Mouse (Mus musculus) lung, embryonic 14.5 days (tissue): ENCODE results near the gene E2f4. TPM values are rescaled to one million over a fixed set of nuclear protein-coding genes. Genes with fewer than 3 reads are reported as not detected.

Source experiments
- ATAC-seq: fragments of 200-750 bp; cut with Nextera tagmentation; 2 replicates; pipeline ENCODE4 v1.8.0; 2017; ENCODE audit warnings: mild to moderate bottlenecking, moderate TSS enrichment, moderate library complexity; ENCODE audit not compliant: insufficient read depth
- DNase-seq: peaks from one replicate; pipeline ENCODE4 v3.0.0-alpha.2; 2015
- H3K27ac ChIP-seq: fragments of 300-500 bp; sonication (generic); 2 replicates; pipeline ENCODE4 v1.5.1; 2014; ENCODE audit warnings: low read depth, mild to moderate bottlenecking, moderate library complexity
- H3K27me3 ChIP-seq: fragments of 300-500 bp; sonication (generic); 2 replicates; pipeline ENCODE4 v1.6.1; 2014; ENCODE audit warnings: low read length, control low read depth; ENCODE audit not compliant: insufficient read depth
- H3K36me3 ChIP-seq: fragments of 300-500 bp; sonication (generic); 2 replicates; pipeline ENCODE4 v1.6.1; 2014; ENCODE audit warnings: control low read depth; ENCODE audit not compliant: insufficient read depth
- H3K4me1 ChIP-seq: fragments of 300-500 bp; sonication (generic); 2 replicates; pipeline ENCODE4 v1.6.1; 2014; ENCODE audit warnings: antibody characterized with exemption, control low read depth; ENCODE audit not compliant: insufficient read depth
- H3K4me2 ChIP-seq: fragments of 300-500 bp; sonication (generic); 2 replicates; pipeline ENCODE4 v1.6.1; 2014; ENCODE audit warnings: mild to moderate bottlenecking
- H3K4me3 ChIP-seq: fragments of 300-500 bp; sonication (generic); 2 replicates; pipeline ENCODE4 v1.5.1; 2014; ENCODE audit warnings: low read depth, low read length
- H3K9ac ChIP-seq: fragments of 300-500 bp; sonication (generic); 2 replicates; pipeline ENCODE4 v1.6.1; 2014
- H3K9me3 ChIP-seq: fragments of 300-500 bp; sonication (generic); 2 replicates; pipeline ENCODE4 v1.6.1; 2016; ENCODE audit warnings: low read depth, low read length, control low read depth
- CTCF ChIP-seq: IDR thresholded peaks from 2 replicates; pipeline ENCODE4 v1.5.1; 2016; ENCODE audit warnings: antibody characterized with exemption, low read depth
- WGBS: fragments of 180-500 bp; shearing (Covaris S2); extraction: QIAGEN DNeasy Blood & Tissue Kit; methylation state at CpG from one replicate; pipeline ENCODE4 v1.1.7; 2014; 5-methylcytosine and 5-hydroxymethylcytosine counted together
- polyA plus RNA-seq: library from polyadenylated mRNA; unstranded; fragments of >200 nt; fragmentation: Nextera tagmentation; extraction: Ambion mirVana; gene quantifications from 2 replicates; pipeline ENCODE4 v1.2.1, GENCODE M21; 2014

The E2f4 gene
- polyA plus RNA-seq, 1 experiment from 2014 or later: 112 TPM

DNA sequence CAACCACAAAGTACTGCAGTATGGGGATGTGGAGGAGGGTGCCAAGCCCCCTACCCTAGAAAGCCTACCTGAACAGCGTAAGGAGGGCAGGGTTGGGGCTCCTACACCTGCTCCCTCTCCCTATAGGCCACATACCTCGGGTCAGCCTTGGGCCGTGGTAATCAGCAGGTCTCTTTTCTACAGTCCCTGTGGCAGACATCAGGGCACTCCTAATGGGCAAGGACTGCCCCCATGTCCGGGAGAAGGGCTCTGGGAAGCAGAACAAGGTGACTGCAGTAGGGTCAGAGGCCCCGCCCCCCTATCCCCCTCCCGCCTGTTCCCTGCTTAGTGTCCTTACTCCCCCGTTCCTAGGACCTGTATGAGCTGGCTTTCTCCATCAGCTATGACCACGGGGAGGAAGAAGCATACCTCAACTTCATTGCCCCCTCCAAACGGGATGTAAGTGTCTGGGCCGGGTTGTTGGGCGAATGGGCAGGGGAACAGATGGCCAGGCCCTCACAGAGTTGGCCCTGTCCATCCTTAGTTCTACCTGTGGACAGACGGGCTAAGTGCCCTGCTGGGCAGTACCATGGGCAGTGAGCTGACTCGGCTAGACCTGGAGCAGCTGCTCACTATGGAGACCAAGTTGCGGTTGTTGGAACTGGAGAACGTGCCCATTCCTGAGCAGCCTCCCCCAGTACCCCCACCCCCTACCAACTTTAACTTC lies 11.8 kb downstream of the E2f4 start:
- Histone ChIP-seq H3K4me1 (peaks cover 20% of the 10 kb centered on the region), H3K9me3 (no peaks in the 10 kb centered on the region), H3K27me3 (no peaks in the 10 kb centered on the region), H3K9ac (no peak overlapping the region), H3K27ac (no peak overlapping the region), H3K4me3 (no peak overlapping the region), H3K36me3 (peaks cover 73% of the 10 kb centered on the region), H3K4me2 (no peak overlapping the region)
- no peak for DNase-seq
- TF ChIP-seq CTCF: no peak
- WGBS: 81% methylated on average over 15 of the region's 15 CpGs
- ATAC-seq: no peak

GRCm38 (mm10) chr8:105310118-105310517 lies 12.7 kb downstream of the E2f4 start:
- Histone ChIP-seq H3K9me3 (no peaks in the 10 kb centered on the region), H3K27me3 (no peaks in the 10 kb centered on the region), H3K4me1 (peaks cover 12% of the 10 kb centered on the region), H3K4me2 (no peak overlapping the region), H3K4me3 (no peak overlapping the region), H3K9ac (no peak overlapping the region), H3K36me3 (peaks cover 73% of the 10 kb centered on the region), H3K27ac (no peak overlapping the region)
- no peak for DNase-seq
- WGBS: 78% methylated on average over 8 of the region's 8 CpGs
- no peak for ATAC-seq
- no peak for TF ChIP-seq CTCF

- H3K9me3 ChIP-seq: no peaks in the 10 kb centered on the region
- H3K36me3 ChIP-seq: peaks cover 80% of the 10 kb centered on the region
- TF ChIP-seq CTCF: no peak
- H3K9ac ChIP-seq: no peak overlapping the region
- H3K4me3 ChIP-seq: no peak overlapping the region
- no peaks in the 10 kb centered on the region for H3K4me1 ChIP-seq
- H3K4me2 ChIP-seq: no peak overlapping the region
- H3K27me3 ChIP-seq: no peaks in the 10 kb centered on the region
- no peak for DNase-seq
- ATAC-seq: no peak
- no peak overlapping the region for H3K27ac ChIP-seq
- 80% methylated on average over 1 of the region's 1 CpGs for WGBS
Observed at GRCm38 (mm10) chr8:105311718-105312117, 14.3 kb downstream of the E2f4 start.

DNA sequence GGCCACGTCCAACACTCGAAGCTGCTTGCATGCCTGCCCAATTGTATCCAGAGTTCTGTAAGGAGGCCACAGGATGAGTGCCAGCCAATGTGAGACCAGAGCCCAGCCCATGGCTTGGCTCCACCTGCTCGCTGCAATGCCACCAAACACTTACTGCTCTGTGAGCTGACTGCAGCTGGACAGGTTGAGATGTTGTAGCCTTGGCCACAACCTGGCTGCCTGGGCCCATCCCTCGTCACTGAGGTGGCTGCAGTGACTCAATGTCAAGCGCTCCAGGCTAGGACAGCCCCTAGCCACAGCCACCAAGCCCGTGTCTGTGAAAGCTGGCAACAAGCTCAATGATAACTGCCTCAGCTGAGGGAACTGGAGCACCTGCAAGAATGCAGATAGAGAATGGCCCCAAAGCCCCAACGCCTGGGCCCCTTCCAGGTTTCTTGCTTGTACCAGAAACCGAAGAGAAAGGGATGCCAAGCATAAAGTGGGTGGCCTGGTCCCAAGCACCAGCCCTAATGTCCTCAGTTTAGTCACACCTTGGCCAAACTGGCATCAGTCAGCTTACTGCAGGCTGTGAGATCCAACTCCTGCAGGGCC lies 15.5 kb downstream of the E2f4 start:
- Histone ChIP-seq H3K9me3 (no peaks in the 10 kb centered on the region), H3K9ac (no peak overlapping the region), H3K4me1 (no peaks in the 10 kb centered on the region), H3K4me3 (no peak overlapping the region), H3K27ac (no peak overlapping the region), H3K27me3 (no peaks in the 10 kb centered on the region), H3K36me3 (peaks cover 71% of the 10 kb centered on the region), H3K4me2 (no peak overlapping the region)
- TF ChIP-seq CTCF: no peak
- WGBS: 81% methylated on average over 8 of the region's 8 CpGs
- DNase-seq: no peak
- no peak for ATAC-seq

DNA sequence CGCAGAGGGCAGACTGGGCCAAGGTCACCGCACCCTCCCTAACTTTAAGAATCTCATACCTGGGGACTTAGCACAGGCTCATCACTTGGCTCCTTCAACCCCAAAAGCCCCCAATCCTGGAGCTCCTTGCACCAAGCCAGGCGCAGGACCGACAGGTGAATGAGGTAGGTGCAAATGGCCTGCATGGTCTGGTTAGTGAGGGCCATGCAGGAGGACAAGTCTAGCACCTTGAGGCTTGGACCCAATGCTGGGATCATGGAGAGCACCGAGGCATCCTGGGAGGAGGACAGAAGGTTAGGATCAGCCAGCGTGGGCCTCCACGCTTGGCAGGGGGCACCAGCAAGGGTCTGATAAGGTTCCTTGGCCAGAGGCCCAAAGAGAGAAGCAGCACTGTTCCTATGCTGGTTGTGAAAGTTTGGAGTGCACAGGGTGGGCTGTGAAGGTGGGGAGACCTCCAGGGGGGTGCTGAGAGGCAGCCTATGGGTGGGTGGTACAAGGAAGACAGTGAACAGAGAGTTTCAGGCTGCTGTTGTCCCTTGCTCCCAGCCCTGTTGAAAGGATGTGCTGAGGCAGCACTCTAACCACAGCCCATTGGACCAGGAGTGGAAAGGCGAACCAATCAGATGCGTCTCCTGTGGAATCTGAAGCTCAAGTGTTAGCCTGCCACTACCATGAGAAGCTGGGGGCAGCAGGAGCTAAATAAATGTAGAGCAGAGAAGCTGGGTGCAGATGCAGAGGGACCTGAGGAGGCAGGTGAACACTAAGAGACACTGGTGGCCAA lies 16.3 kb downstream of the E2f4 start:
- 67% methylated on average over 9 of the region's 9 CpGs for WGBS
- Histone ChIP-seq H3K4me1 (no peaks in the 10 kb centered on the region), H3K9ac (no peak overlapping the region), H3K27me3 (no peaks in the 10 kb centered on the region), H3K36me3 (peaks cover 69% of the 10 kb centered on the region), H3K9me3 (no peaks in the 10 kb centered on the region), H3K4me2 (no peak overlapping the region), H3K27ac (no peak overlapping the region), H3K4me3 (no peak overlapping the region)
- TF ChIP-seq CTCF: no peak
- DNase-seq (no peak), ATAC-seq (no peak)

GRCm38 (mm10) chr8:105315073-105315769 lies 17.8 kb downstream of the E2f4 start:
- no peaks in the 10 kb centered on the region for H3K9me3 ChIP-seq
- TF ChIP-seq CTCF: no peak
- no peak overlapping the region for H3K4me3 ChIP-seq
- H3K27me3 ChIP-seq: no peaks in the 10 kb centered on the region
- no peak overlapping the region for H3K27ac ChIP-seq
- peak; percentile 32; the same call in 1 of the 2 replicates for ATAC-seq
- no peak for DNase-seq
- H3K36me3 ChIP-seq: peaks cover 67% of the 10 kb centered on the region
- no peaks in the 10 kb centered on the region for H3K4me1 ChIP-seq
- 82% methylated on average over 18 of the region's 18 CpGs for WGBS
- H3K9ac ChIP-seq: no peak overlapping the region
- H3K4me2 ChIP-seq: no peak overlapping the region
